Mouse (Mus musculus) liver, postnatal 0 days (tissue): ENCODE measurements at regions not wholly inside any gene's neighbourhood (a gene's known extent, or its start where the extent isn't known, plus 50 kb on each side); places are given as distances from the start of the nearest gene placed in this dataset.

Experiments used
- CTCF ChIP-seq: sonication (generic); IDR thresholded peaks from 2 replicates; pipeline ENCODE4 v1.5.1; 2016; ENCODE audit warnings: antibody characterized with exemption, low read depth
- EP300 ChIP-seq: IDR thresholded peaks from 2 replicates; pipeline ENCODE4 v1.6.1; 2016; ENCODE audit warnings: antibody characterized with exemption, low read depth, mild to moderate bottlenecking

DNA sequence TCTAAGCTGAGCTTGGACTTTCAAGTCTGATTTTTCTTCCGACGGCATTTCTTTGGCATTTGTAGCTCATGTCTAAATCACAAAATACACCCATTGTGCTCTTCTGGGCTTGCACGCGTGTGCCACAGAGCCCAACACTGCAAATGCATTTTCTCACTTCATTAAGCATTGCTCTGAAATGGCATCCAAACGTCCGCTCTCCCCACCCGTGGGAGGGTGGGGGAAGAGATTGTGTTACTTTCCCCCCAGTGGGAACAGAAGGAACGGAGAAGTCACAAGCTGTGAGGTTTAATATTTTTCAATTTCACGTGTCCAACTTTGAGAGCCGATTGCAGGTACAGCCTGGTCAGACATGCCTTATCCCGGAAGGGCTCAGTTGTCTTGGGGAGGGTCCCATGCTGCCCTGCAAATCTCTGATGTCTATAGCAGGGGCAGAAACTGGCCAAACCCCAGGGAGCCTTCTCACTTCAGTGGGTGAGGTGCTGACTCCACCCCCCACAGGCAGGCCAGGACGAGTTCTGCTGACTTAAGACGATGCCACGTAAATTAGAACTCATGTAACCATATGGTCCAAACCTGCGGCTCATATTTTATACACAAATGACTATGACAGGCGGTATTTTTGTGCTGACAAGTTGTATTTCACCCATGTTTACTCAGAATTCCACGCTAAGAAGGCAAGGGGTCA, 371.5 kb upstream of the Nfe2l3 start:
- no peak for TF ChIP-seq CTCF
- no peak for TF ChIP-seq EP300
